Mouse (Mus musculus): ENCODE data around the gene Ptgdr2.

DNA sequence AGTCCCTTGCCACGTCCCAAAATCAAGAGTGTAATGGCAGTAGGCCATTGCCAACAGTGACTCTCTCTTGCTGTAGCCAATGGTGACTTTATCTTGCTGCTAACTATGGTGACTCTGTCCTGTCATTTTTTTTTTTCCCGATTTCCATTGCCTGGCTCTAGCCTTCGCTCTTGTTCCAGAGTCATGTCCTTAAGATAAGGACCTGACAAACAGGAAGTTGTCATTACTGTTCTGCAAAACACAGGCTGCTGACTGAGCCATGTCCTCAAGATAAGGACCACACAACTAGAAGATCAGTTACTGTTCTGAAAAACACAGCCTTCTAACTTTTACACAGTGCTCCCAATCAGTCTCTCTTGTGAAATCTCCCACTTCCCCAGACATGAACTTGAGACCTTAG is 33.5 kb downstream of the Ptgdr2 start:
- no peak for TF ChIP-seq CTCF (IDR thresholded peaks at IDR 0.05; ENCODE audit: borderline replicate concordance, insufficient read depth, low read length)
- TF ChIP-seq POLR2A (IDR thresholded peaks at IDR 0.05; ENCODE audit: low read depth, low read length) = no peak
